Mouse (Mus musculus): Measurements from ENCODE around the gene Scp2d1. TPM values are rescaled to one million over a fixed set of nuclear protein-coding genes. Genes with fewer than 3 reads are reported as not detected.
"Not testable (repeated sequence)": the region's sequence is repeated elsewhere in the genome, so short reads cannot be mapped to it uniquely, and the experiment has no call there.

The Scp2d1 gene
- polyA plus RNA-seq (2015; fragmentation: Nextera tagmentation; extraction: Ambion mirVana): not detected in 2 replicates

GRCm38 (mm10) chr2:144823356-144823755 is at the start of gene Scp2d1:
TSS of gene Scp2d1 (plus strand) at chr2:144823656.
- H3K4me1 ChIP-seq (replicated peaks; ENCODE audit: insufficient read depth, low read length); H3K4me2 ChIP-seq (ENCODE audit: low read length); H3K27ac ChIP-seq; DNase-seq (ENCODE audit: low spot score); H3K36me3 ChIP-seq (ENCODE audit: insufficient read depth, low read length); H3K27me3 ChIP-seq (ENCODE audit: insufficient read depth, low read length); H3K9ac ChIP-seq (ENCODE audit: low read depth, low read length); H3K4me3 ChIP-seq (replicated peaks; ENCODE audit: low read depth, low read length); ATAC-seq (replicated peaks; ENCODE audit: low FRiP score, low read depth); H3K9me3 ChIP-seq (replicated peaks; ENCODE audit: low read length): not testable (repeated sequence)
- 86% methylated on average over 6 of the region's 6 CpGs for WGBS

GRCm38 (mm10) chr2:144774636-144775160 is 48.8 kb upstream of the Scp2d1 start:
- no peak for DNase-seq (ENCODE audit: low spot score)
- H3K9me3 ChIP-seq (replicated peaks; ENCODE audit: low read length): no peaks in the 10 kb centered on the region
- H3K4me3 ChIP-seq (replicated peaks; ENCODE audit: low read depth, low read length): no peak overlapping the region
- no peak overlapping the region for H3K4me2 ChIP-seq (ENCODE audit: low read length)
- no peak for TF ChIP-seq CTCF (IDR thresholded peaks at IDR 0.05; ENCODE audit: low read depth)
- H3K4me1 ChIP-seq (replicated peaks; ENCODE audit: insufficient read depth, low read length): no peaks in the 10 kb centered on the region
- H3K27ac ChIP-seq: no peak overlapping the region
- H3K27me3 ChIP-seq (ENCODE audit: insufficient read depth, low read length): no peaks in the 10 kb centered on the region
- no peak overlapping the region for H3K9ac ChIP-seq (ENCODE audit: low read depth, low read length)
- WGBS: 64% methylated on average over 8 of the region's 8 CpGs
- H3K36me3 ChIP-seq (ENCODE audit: insufficient read depth, low read length): no peaks in the 10 kb centered on the region
- no peak for ATAC-seq (replicated peaks; ENCODE audit: low FRiP score, low read depth)

- H3K4me1 ChIP-seq (replicated peaks; ENCODE audit: insufficient read depth, low read length): no peaks in the 10 kb centered on the region
- DNase-seq (ENCODE audit: low spot score): no peak
- 91% methylated on average over 4 of the region's 4 CpGs for WGBS
- no peak overlapping the region for H3K4me3 ChIP-seq (replicated peaks; ENCODE audit: low read depth, low read length)
- H3K27ac ChIP-seq: no peak overlapping the region
- no peaks in the 10 kb centered on the region for H3K9me3 ChIP-seq (replicated peaks; ENCODE audit: low read length)
- no peak overlapping the region for H3K4me2 ChIP-seq (ENCODE audit: low read length)
- no peak for TF ChIP-seq CTCF (IDR thresholded peaks at IDR 0.05; ENCODE audit: low read depth)
- H3K36me3 ChIP-seq (ENCODE audit: insufficient read depth, low read length): no peaks in the 10 kb centered on the region
- H3K9ac ChIP-seq (ENCODE audit: low read depth, low read length): no peak overlapping the region
- no peak for ATAC-seq (replicated peaks; ENCODE audit: low FRiP score, low read depth)
- no peaks in the 10 kb centered on the region for H3K27me3 ChIP-seq (ENCODE audit: insufficient read depth, low read length)
Measured at GRCm38 (mm10) chr2:144775626-144776025, 47.8 kb upstream of the Scp2d1 start.

GRCm38 (mm10) chr2:144779263-144779662 is 44.2 kb upstream of the Scp2d1 start:
- H3K4me1 ChIP-seq (replicated peaks; ENCODE audit: insufficient read depth, low read length): no peaks in the 10 kb centered on the region; the same call in 1 of the 2 replicates
- H3K27me3 ChIP-seq (ENCODE audit: insufficient read depth, low read length): no peaks in the 10 kb centered on the region
- H3K4me2 ChIP-seq (ENCODE audit: low read length): no peak overlapping the region
- ATAC-seq (replicated peaks; ENCODE audit: low FRiP score, low read depth): no peak
- no peaks in the 10 kb centered on the region for H3K9me3 ChIP-seq (replicated peaks; ENCODE audit: low read length)
- no peak for DNase-seq (ENCODE audit: low spot score)
- H3K36me3 ChIP-seq (ENCODE audit: insufficient read depth, low read length): no peaks in the 10 kb centered on the region
- H3K4me3 ChIP-seq (replicated peaks; ENCODE audit: low read depth, low read length): no peak overlapping the region
- no peak overlapping the region for H3K27ac ChIP-seq
- WGBS: 72% methylated on average over 7 of the region's 7 CpGs
- no peak overlapping the region for H3K9ac ChIP-seq (ENCODE audit: low read depth, low read length)
- TF ChIP-seq CTCF (IDR thresholded peaks at IDR 0.05; ENCODE audit: low read depth): no peak

GRCm38 (mm10) chr2:144780731-144781130 is 42.7 kb upstream of the Scp2d1 start:
- DNase-seq (ENCODE audit: low spot score) (no peak), ATAC-seq (replicated peaks; ENCODE audit: low FRiP score, low read depth) (no peak)
- Histone ChIP-seq H3K4me2 (ENCODE audit: low read length) (no peak overlapping the region), H3K9ac (ENCODE audit: low read depth, low read length) (no peak overlapping the region), H3K4me1 (replicated peaks; ENCODE audit: insufficient read depth, low read length) (no peaks in the 10 kb centered on the region; the same call in 1 of the 2 replicates), H3K9me3 (replicated peaks; ENCODE audit: low read length) (no peaks in the 10 kb centered on the region), H3K27me3 (ENCODE audit: insufficient read depth, low read length) (no peaks in the 10 kb centered on the region), H3K27ac (no peak overlapping the region), H3K36me3 (ENCODE audit: insufficient read depth, low read length) (no peaks in the 10 kb centered on the region), H3K4me3 (replicated peaks; ENCODE audit: low read depth, low read length) (no peak overlapping the region)
- no peak for TF ChIP-seq CTCF (IDR thresholded peaks at IDR 0.05; ENCODE audit: low read depth)
- 20% methylated on average over 5 of the region's 5 CpGs for WGBS

- no peak for ATAC-seq (replicated peaks; ENCODE audit: low FRiP score, low read depth)
- DNase-seq (ENCODE audit: low spot score): no peak
- Histone ChIP-seq H3K4me3 (replicated peaks; ENCODE audit: low read depth, low read length) (no peak overlapping the region), H3K9ac (ENCODE audit: low read depth, low read length) (no peak overlapping the region), H3K27ac (no peak overlapping the region), H3K9me3 (replicated peaks; ENCODE audit: low read length) (no peaks in the 10 kb centered on the region), H3K27me3 (ENCODE audit: insufficient read depth, low read length) (no peaks in the 10 kb centered on the region), H3K4me1 (replicated peaks; ENCODE audit: insufficient read depth, low read length) (no peaks in the 10 kb centered on the region; the same call in 1 of the 2 replicates), H3K4me2 (ENCODE audit: low read length) (no peak overlapping the region), H3K36me3 (ENCODE audit: insufficient read depth, low read length) (no peaks in the 10 kb centered on the region)
- 34% methylated on average over 3 of the region's 3 CpGs for WGBS
- TF ChIP-seq CTCF (IDR thresholded peaks at IDR 0.05; ENCODE audit: low read depth): peak; percentile 11; the same call in 1 of the 2 replicates
Measured at GRCm38 (mm10) chr2:144781871-144782270, 41.6 kb upstream of the Scp2d1 start.

- H3K9ac ChIP-seq (ENCODE audit: low read depth, low read length): no peak overlapping the region
- H3K27ac ChIP-seq: no peak overlapping the region
- 50% methylated on average over 4 of the region's 4 CpGs for WGBS
- H3K36me3 ChIP-seq (ENCODE audit: insufficient read depth, low read length): no peaks in the 10 kb centered on the region
- DNase-seq (ENCODE audit: low spot score) (no peak), ATAC-seq (replicated peaks; ENCODE audit: low FRiP score, low read depth) (no peak)
- no peaks in the 10 kb centered on the region for H3K9me3 ChIP-seq (replicated peaks; ENCODE audit: low read length)
- H3K27me3 ChIP-seq (ENCODE audit: insufficient read depth, low read length): no peaks in the 10 kb centered on the region
- no peaks in the 10 kb centered on the region; the same call in 1 of the 2 replicates for H3K4me1 ChIP-seq (replicated peaks; ENCODE audit: insufficient read depth, low read length)
- TF ChIP-seq CTCF (IDR thresholded peaks at IDR 0.05; ENCODE audit: low read depth): no peak
- H3K4me2 ChIP-seq (ENCODE audit: low read length): no peak overlapping the region
- H3K4me3 ChIP-seq (replicated peaks; ENCODE audit: low read depth, low read length): no peak overlapping the region
Measured at GRCm38 (mm10) chr2:144782481-144782880, 41.0 kb upstream of the Scp2d1 start.
